Mouse (Mus musculus) lung, adult 2 months (tissue): ENCODE data around the gene Rab3d.

Source experiments
- CTCF ChIP-seq: fragments of 200-500 bp; IDR thresholded peaks from 2 replicates; pipeline ENCODE4 v1.5.1; 2011; ENCODE audit warnings: mild to moderate bottlenecking, low read length, control low read depth; ENCODE audit not compliant: insufficient read depth
- POLR2A ChIP-seq: fragments of 200-500 bp; IDR thresholded peaks from 2 replicates; pipeline ENCODE4 v1.6.1; 2011; ENCODE audit warnings: low read depth, mild to moderate bottlenecking, control low read depth, low read length, borderline replicate concordance; ENCODE audit errors: extremely low read depth

DNA sequence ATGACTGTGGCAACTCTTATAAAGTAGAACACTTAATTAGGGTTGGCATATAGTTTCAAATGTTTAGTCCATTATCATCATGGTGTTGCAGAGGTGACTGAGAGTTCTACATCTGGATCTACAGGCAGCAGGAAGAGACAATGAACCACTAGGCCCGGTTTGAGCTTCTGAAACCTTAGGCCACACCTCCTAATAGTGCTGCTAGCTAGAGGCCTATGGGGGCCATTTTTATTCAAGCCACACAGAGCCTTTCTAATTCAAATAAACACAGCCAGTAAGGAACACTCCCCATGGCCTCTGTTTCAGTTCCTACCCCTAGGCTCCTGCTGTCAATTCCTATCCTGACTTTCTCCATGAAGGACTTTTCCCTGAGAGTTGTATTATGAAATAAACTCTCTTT lies 55.8 kb downstream of the Rab3d start:
- TF ChIP-seq CTCF (no peak), POLR2A (no peak)
